Mouse (Mus musculus) brain, embryonic 18.5 days (tissue): ENCODE data around the gene Dlgap3.

Experiments used
- DNase-seq: peaks from one replicate; pipeline ENCODE4 v3.0.0-alpha.2; 2012; ENCODE audit warnings: low read depth, low spot score

Dlgap3 gene

DNA sequence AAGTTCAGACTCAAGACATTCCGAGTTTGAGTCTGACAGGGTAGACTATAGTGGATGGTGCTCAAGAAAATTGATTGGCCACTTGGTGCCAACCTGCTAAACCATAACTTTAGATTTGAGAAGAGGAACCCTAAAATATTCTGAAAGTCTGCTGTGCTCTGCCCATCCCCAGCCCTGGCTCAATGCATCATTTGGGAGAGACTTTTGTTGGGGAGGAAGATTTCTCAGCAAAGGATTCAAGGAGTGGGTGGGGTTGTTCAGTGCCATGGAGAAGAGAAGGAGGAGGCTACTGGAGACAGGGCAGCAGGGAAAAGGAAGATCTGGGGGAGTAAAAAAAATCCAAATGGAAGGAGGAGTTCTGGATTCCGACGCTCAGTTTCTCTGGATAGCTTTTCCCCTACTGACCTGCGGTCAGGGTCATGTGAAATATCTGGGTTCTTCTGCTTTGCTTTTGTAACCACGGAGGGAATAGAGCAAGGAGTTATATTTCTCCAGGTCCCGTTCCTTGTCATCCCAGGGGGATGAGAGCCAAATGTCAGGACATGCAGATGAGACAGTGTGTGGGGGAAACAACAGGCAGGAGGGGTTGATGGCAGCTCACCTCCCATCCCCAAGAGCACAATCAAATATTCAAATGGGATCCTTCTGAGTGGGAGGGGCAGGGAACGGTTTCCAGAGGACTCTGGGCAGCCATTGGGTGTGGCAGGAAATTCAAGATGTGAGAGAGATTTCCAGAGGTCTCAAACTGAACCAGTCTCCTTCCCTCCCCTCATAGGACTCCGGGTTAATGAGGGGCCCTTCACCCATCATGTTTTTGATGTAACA, 5.3 kb downstream of the Dlgap3 start:
- DNase-seq, result no peak

DNA sequence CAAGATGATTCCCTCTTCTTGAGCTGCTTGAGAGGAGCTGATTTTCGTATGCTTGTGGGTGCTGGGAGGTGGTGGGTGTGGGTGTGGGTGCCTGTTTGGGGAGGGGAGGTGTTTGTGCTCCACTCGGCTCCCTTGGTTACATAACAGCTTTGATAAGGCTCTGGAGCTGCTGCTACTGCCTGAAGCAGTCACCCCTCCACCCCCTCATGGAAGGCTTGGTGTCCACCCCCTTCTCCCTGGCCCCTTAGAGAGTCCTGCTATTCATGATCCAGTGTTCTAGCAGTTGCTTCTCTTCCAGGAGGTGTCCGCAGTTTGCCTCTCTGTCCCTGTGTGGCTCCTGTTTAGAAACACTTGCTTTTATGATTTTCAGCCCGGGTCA, 5.9 kb downstream of the Dlgap3 start:
- DNase-seq, result no peak

DNA sequence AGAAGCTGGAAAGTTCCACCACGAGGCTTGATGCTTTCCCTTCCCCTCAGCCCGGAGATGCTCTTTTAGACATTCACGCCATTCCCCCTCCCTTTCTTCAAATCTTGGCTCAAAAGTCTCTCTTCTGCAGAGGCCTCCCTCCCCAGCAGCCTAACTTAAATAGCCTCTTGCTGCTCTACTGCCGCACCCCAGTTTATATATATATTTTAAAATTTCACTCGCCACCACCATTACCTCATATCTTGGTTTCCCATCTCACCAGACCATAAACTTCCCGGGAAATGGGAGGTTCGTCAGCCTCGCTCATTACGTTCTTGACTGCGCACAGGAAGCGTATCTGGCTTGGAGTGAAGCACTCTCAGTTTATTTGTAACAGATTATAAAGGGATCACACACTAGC, 9.0 kb downstream of the Dlgap3 start:
- DNase-seq, result no peak

DNA sequence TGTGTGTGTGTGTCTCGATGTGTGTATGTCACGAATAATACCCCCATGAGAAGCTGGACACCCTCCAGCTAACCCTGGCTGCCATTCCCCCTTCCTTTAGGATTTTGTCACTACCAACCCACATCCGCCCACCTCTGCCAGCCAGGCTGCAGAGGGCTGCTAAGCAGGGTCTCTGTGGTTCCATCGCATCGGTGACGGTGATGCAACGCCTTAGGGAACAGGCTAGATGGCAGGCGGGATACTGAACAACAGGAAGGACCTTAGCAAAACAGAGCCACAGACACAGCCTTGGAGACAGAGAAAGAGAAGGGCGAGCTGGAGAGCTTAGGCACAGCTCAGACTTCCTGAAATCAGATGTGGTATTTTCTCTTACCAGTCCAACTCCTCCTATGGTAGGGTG, 9.7 kb downstream of the Dlgap3 start:
- DNase-seq, result no peak

DNA sequence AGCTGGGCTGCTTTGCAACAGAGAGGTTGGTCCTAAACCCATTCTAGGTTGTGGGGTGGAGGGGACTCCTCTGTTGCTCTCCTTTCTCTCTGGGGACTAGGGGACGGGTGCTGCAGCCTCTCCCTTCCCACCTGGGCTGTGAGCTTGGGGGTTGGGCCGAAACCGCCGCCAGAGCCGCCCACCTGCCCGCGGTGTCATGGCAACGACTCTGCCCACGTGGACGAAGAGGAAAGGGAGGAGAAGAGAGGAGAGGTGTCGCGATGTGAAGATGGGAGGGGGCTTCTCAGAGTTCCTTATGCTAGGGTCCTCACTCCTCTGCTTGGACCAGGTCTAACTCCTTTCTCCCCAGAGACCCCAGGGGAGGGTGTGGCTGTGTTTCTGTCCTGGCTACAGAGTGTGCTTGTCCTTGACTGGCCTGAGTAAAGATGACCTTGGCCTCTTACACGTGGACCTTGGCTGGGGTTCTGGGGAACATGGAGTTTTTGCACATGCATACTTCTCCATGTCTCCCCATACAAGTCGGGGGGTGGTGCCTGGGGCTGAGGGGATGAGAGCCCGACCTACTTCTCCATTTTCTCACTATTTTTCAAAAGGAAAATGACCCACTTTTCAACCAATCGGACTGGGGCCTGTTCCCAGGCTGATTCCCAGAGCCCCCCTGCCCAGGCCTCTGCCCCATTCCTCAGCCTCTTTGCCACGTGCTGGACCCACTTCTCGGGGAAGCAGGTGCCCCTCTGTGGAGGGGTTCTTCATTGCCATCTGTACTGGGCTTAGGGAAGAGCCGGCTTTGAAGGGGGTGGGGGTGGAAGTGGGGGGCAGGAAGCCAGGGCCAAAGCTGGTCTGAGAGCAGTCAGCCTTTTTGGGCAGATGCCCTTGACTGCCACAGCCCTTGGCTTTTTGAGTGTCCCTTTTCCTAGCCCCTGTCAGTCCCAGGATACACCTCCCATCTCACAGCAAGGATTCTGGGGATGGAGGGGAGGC, 10.8 kb downstream of the Dlgap3 start:
- DNase-seq, result no peak

DNA sequence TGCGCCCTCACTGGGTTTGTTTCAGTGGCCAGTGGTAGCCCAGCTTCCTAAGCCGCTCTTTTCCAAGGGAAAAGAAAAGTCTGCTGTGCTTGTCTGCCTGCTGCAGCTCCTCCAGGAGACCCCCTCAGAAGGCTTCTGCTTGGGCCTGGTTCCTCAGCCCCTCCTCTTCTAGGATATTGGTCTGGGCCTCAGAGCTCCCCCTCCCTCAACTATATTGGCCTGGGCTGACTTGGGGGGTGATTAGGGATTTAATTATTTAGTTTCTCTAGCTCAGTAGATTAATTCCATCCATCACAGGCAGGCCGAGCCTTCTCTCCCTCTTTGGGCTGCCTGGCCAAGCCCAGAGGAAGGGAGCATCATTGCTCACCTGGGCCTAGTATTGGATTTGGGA, 11.4 kb downstream of the Dlgap3 start:
- no peak for DNase-seq

DNA sequence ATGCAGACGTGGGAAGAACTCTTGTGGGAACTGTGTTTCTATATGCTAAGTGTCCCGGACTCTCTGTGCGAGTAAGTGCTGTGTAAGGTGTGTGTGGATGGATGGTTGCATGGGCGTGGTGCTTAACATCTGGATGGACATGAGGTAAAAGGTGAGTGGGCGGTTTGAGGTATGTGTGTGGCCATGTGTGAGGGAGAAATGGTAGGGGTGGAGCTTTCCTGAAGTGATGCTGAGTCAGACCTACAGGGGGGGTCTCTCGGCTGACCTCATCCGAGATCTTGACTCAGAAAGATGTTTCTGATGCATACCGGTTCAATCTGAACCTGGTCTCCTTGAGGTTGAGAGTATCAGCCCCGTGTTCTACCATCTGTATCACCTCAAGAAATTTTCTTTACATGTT, 12.0 kb downstream of the Dlgap3 start:
- no peak for DNase-seq

- DNase-seq, result no peak
Observed at GRCm38 (mm10) chr4:127183867-127184266, 14.9 kb downstream of the Dlgap3 start.

GRCm38 (mm10) chr4:127190921-127191320, 21.9 kb downstream of the Dlgap3 start:
- no peak for DNase-seq

- DNase-seq, result no peak
Observed at GRCm38 (mm10) chr4:127192704-127193103, 23.7 kb downstream of the Dlgap3 start.

GRCm38 (mm10) chr4:127193378-127194155, 24.6 kb downstream of the Dlgap3 start:
- no peak for DNase-seq

DNA sequence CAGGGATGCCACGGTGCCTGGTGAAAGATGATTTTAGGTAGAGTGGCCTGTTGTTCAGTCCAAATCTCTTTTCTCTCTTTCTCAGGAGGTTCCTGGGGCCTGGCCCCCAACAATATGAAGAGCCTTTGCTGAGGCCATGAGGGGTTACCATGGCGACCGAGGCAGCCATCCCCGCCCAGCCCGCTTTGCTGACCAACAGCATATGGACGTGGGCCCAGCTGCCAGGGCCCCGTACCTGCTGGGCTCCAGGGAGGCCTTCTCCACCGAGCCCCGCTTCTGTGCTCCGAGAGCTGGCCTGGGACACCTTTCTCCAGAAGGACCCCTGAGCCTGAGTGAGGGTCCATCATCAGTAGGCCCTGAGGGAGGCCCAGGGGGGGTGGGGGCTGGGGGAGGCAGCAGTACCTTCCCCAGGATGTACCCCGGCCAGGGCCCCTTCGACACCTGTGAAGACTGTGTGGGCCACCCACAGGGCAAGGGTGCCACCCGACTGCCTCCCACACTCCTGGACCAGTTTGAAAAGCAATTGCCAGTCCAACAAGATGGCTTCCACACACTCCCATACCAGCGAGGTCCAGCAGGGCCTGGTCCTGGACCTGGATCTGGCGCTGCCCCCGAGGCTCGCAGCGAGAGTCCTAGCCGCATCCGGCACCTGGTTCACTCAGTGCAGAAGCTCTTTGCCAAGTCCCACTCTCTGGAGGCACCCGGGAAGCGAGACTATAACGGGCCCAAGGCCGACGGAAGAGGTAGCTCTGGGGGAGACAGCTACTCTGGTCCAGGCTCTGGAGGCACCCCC, 25.7 kb downstream of the Dlgap3 start:
- no peak for DNase-seq

GRCm38 (mm10) chr4:127198609-127199008, 29.6 kb downstream of the Dlgap3 start:
- DNase-seq, result no peak

- no peak for DNase-seq
Observed at GRCm38 (mm10) chr4:127199406-127199805, 30.4 kb downstream of the Dlgap3 start.

- no peak for DNase-seq
Observed at GRCm38 (mm10) chr4:127200164-127200722, 31.2 kb downstream of the Dlgap3 start.

DNA sequence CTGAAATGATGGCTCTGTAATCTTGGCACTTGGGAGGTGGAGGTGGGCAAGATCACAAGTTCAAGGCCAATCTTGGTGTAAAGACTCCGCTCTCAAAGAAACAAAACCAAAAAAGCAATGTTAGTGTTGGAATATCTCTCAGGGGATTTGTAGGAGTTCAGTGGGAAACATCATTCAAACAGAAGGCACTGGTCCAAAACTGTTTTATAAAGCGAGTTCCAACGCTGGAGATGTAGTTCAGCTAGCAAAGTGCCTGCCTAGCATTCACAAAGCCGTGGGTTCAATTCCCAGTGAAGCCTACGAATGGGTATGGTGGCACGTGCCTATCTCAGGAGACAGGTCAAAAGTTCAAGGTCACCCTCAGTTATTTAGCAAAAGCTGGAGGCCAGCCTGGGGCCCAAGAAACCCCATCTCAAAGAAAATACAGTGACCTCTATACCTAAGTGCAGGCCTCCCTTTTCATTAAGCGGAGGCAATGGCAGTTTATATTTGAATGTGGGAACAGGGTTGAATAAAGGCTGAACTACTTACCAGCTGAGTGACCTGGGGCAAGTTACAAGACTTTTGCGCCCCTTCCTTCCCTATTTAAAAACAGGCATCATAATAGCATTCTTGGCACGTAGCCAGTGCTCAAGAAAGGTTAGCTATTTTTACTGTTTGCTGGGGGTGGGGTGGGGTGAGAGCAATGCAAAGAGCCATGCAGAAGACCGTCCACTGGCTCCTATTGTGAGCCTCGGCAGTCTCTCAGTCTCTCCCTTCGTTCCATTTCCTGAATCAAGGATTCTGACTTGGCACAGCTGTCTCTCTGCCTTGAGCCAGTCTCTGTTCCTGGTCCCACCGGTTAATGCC, 32.0 kb downstream of the Dlgap3 start:
- no peak for DNase-seq

DNA sequence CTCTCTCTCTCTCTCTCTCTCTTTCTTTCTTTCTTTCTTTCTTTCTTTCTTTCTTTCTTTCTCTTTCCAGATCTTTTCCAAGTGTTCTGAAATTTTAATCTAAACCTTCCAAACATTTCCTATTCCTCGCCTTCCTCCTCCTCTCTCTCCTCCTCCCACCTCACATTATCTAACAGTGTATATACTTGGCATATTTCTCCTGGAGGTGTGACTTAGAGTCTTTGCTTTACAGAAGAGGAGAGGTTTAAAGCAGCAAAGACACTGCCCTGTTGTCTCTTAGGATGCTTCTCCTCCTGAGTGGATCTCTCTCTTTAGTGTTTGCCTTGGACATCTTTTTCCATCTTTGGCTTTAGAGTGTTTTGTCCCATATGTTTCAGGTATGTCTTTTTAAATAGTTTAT, 34.1 kb downstream of the Dlgap3 start:
- DNase-seq, result no peak

GRCm38 (mm10) chr4:127211318-127211717, 42.3 kb downstream of the Dlgap3 start:
- no peak for DNase-seq

DNA sequence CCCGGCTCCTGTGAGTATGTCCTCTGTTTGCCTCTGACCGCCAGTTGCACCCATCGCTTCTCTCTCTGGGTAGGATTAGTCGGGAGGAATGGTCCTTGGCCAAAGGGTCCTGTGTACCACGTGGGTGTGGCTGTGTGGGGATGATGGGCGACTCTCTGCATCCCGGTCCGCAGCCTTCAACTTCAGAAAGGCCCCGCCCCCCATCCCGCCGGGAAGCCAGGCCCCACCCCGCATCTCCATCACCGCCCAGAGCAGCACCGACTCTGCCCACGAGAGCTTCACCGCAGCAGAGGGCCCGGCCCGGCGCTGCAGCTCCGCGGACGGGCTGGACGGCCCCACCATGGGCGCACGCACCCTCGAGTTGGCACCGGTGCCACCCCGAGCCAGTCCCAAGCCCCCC, 45.5 kb downstream of the Dlgap3 start:
- no peak for DNase-seq

DNA sequence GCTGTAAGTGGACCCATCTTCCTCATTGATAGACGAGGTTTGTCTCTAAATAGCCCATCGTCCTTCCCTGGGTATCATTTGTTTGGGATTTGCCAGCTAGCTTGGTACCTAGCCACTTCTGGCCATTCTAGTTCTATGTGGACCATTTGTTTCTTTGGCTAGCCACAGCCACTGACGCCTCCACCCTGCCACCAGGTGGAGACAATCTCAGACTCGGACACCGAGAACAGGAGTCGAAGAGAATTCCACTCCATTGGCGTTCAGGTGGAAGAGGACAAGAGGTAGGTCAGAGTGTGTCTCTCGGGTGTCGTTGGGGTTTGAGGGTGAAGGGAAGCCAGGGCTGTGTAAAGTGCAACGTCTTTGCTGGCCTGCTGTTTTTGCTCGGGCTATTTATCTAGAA, 46.1 kb downstream of the Dlgap3 start:
- no peak for DNase-seq
